Mouse (Mus musculus) heart, adult 18-20 months (tissue): ENCODE data around the gene Vwce. TPM values are rescaled to one million over a fixed set of nuclear protein-coding genes. Genes with fewer than 3 reads are reported as not detected.

Experiments used
- DNase-seq, 2 experiments: peaks; one replicate each; pipeline ENCODE4 v3.0.0; 2021 to 2022; ENCODE audit warnings: mixed read lengths in 1 of 2
- total RNA-seq, 2 experiments: library from RNA; stranded (reverse); gene quantifications; 2 replicates each; pipeline ENCODE4 v1.2.3; 2021

The Vwce gene
- total RNA-seq, 2 experiments from 2014 or later: 0.31 TPM; not detected in 1

DNA sequence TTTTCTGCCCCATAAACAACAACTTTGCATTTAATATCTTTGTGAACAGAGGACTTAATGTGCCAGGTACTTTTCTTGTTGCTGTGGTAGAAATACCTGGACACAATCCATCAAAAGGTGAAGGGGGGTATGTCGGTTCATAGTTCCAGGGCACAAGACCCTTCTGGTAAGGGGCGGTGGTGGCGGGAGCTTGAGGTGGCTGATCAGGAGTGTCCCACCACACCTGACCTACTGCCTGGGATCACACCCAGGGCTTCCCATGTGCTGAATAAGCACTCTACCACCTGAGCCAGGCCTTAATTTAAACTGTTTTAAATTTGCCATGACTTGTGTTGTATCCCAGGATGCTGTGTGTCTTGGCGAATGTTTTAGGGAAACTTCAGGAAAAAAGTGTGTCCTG lies 57.1 kb downstream of the Vwce start:
- DNase-seq: no peak

DNA sequence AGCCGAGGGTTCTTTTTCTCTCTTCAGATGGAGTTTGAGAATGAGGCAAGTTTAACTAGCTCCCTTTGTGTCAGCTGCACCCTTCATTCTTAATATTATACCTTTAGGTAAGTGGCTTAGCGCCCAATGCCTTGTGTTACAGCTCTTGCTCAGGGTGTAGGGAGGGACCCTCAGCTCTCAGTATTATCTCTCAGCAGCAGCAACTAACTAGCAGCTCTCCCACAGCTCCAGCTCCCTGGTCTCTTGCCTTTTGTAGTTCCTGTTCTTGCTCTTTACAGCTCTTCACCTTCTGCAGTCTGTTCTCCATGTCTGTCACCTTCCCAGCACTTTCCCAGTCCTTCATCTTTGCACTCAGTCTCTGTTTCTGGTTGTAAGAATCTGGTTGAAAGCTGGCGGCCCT lies 57.6 kb downstream of the Vwce start:
- no peak for DNase-seq

DNA sequence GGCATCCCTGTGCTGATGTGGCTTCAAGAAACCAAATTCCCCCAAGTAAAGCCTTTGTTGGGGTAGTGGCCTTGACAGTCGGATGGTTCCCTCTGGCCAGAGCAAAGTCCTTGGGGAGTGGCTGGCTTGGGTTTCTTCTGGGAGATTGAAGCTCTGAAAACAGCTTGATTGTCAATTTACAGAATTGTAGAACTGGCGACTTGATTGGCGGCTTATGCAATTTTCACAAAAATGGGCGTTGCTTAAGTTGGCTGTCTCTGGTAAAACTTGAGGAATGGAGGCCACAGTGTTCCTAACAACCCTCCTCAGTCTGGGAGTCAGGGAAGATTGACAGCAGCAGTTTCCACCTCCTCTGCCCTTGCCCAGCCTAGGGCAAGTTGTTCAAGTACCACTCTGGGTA lies 58.3 kb downstream of the Vwce start:
- no peak for DNase-seq

DNA sequence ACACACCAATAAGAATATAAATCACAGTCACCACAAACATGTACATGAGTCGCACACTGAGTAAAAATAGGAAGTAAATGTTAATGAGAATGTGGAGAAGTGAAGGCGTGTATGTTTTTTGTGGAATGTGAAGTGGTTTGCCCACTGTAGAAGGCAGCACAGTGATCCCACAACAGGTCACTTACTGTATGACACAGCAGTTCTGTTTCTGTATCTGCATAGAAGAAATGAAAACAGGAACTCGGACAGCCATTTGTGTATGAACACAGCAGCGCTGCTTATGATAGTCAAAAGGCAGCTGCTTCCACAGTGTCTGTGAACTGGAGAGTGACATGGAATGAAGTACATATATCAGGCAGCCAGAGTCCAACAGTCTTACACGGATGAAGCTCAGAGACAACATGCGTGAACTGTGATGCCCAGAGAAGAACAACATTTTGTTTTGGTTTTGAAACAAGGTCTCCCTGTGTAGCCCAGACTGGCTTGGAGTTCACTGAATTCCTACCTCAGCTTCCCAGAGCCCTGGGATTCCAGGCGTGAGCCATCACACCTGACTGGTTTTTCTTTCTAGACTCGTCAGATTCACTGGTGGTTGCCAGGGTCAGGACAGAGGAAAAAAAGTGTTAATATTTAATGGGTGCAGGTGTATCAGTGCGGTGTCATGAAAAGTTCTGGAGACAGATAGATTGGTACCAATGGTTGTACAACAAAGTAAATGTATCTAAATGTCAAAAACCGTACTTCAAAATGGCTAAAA lies 60.1 kb downstream of the Vwce start:
- DNase-seq: peak in 1 of 2 experiments; percentile 38

DNA sequence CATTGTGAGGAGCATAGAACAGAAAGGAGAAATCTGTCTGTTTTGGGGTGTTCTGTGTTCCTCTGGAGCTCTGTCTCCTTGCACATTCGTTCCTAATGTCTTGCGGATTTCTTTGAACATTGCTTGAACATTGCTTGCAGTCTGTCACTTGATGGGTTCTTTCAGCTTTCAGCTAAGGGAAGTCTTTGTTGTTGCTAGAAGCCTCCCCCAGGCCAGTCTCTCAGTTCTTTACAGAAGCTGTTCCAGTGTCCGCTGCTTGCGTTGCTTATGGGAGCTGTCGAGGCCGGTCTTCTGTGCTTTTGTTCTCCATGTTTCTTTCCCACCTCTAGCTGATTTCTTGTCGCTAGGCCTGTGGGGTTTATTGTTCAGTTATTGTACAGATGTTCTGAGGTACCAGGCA lies 61.8 kb downstream of the Vwce start:
- no peak for DNase-seq

DNA sequence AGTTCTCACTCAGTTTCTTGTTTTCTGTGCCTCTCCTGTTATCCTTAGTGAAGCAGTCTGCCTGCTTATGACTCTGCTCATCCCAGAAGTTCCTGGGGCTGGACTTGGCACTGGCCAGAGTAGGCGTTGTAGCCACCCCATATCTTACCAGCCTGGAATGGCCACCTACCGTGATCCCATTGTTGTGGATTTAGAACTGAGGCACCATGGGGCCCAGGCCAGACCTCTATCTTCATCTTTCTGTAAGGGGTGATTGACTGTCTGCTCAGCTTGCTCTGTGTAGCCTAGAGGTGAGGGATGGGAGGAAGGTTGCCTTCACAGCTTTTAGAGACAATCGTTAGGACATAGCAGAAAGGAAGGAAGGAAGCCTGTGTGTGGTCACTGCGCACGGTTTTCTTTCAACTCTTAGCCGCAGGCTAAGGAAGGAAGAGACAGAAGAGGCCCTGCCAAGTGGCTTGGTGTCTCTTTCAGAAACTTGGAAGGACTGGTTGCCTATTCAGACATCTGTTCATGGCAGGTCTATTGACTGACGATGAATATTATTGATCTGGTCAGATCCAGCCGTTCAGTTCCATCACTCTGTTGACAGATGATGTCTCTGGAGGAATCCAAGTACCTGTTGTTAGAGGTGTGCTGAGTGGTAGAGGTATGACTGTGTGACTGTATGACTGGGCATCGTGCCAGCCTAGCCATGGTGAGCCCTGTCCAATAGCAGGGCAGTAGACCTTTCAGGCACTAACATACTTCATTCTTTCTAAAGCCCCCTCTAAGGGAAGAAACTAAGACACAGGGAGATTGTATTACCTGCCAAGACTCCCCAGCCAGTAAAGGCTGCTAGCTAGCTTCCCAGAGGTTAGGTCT lies 64.3 kb downstream of the Vwce start:
- DNase-seq: no peak

DNA sequence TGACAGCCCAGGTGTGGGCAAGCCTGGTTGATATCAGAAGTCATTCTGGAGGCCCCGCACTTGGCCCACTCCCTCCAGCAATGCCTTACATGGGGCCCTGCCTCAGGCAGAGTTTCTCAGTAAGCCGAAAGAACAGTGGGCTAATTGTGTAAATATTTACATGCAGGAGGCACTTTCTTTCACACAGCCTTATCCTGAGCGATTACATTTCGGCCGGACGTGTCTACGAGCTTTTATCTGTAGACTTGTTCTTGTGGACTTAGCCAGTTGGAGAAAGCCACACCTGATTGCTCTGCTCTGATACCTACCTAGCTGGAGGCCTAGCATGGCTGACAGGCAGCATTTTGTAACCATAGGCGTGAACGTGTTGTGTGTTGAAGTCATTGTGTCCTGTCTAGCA lies 65.8 kb downstream of the Vwce start:
- no peak for DNase-seq

DNA sequence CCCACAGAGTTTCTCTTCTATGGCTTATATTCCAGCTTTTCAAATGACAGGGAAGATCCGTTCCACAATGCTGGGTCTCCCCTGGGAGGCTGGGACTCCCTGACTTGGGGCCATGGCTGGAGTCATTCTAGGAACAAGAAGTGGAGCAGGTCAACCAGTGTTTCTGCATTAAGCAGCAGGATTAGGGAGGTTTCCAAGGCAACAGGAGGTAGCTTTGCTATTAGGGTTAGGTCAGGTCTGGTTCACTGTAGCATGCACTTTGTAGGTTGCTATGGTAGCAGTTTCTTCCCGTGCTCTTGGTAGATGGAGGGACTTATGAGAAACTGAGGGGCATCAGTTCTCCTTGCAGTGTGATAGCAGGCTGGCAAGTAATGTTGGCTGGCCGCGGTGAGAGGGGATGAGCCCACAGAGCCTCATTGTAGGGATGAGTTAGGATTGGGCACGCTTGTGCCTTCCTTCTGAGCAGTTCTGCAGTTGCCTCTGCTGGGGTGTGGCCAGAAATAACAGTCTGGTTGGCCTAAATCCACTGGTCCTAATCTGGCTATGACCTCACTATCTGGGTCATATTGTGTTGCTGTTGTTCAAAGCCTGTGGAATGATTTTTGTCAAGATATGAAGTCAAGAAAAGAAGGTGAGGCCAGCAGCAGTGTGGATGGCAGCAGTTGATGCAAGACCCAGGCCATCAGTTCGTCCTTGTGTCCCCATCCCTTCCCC lies 67.2 kb downstream of the Vwce start:
- peak; percentile 68 to 71 for DNase-seq

DNA sequence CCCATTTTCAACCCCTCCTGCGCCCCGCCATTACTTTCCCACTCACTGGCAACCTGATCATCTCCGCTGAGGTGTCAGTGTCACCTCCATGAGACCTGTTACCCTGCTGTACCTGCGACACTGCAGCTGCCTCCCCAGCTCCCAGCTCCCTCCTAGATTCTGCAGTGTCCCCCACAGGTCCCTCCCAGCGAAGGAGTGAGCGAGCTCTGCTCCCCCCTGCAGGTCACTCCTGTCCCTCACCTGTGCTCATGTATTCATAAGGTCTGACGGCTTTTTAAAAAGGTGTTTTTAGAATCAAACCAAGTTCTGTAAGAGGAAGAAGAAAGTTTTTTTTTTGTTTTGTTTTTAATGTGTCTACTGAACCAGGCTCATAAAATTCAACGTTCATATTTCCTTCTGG lies 68.1 kb downstream of the Vwce start:
- DNase-seq: no peak

DNA sequence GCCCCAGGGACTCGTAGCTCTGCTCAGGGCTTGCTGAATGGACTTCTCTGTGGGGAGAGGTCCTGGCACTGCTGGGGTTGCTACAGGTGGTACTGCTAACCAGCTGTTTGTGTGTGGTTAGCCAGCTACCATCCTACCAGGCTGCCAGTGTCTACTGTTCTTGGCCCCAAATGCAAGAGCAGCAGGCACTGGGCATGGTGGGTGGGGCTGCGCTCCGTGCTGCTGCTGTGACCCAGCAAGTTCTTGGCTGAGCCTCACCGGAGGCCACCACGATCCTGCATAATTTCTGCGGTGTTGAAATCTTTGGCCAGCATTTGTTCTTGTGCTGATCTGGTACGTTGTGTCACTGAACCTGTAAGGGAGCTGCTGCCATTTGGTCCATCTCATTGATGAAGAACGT lies 69.5 kb downstream of the Vwce start:
- peak in 1 of 2 experiments; percentile 38 for DNase-seq

DNA sequence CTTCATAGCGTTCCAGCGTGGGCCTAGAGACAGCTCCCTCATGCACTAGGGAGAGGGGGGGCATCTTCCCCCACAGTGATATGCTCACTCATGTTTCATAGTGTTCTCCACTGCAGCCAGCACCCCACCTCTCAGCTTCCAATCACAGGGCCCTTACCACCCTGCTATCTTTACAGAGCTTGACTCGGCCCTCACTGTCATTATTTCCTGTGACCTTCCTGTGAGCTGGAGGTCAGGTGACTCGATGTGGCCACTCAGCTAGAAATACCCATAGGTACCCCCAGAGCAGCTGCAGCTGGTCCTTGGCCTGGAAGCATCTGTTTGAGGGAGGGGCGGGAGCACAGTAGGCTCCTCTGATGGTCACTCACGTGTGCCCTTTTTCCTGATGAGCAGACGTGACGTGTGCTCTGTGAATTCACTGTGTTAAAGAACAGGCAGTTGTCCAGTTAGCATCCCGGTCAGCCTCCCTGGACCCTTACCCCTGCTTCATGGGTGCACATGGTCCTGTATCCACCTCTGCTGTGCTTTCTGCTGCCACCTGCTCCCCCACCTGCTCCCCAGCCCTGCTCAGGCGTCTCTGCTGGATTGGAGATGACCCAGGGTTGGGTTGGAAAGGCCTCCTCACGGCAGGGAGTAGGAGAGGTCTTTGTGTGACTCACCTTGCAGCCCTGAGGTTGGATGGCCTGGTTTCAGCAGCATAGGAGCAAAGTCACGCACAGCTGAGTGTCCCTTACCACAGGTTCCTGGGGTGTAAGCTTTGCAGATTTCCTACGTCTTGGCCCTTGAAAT lies 73.3 kb downstream of the Vwce start:
- no peak for DNase-seq

DNA sequence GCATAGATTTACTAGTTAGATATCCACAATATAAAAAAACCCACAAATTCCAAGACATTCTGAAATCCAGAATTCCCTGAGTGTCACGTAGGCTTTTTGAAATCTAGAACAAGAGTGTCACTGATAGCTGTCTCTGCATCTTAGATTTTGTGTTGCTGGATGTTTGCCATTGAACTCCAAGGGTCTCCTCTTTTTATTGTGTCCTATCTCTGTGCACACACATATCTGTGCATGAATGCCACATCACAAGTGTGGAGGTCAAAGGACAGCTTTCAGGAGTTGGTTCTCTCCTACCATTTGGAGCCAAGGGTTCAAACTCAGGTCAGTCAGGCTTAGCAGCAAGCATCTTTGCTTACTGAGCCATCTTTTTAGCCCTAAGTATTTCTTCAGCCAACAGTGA lies 73.9 kb downstream of the Vwce start:
- DNase-seq: no peak

DNA sequence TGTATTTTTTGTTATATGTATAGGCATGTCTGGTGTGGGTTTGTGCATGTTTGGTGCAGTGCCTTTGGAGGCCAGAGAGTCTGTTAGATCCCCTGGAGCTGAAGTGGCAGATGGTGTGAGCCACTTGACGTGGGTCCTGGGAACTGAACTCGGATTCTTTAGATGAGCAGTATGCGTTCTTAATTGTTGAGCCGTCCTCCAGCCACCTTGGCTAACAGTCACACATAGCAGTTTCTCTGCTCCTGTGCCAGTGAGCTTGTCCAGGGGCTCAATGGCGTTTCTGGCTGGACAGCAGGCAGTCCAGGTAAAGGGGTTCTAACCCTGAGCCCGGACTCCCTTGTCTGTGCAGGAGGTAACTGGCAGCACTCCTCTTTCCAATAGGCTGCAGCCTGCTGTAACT lies 74.9 kb downstream of the Vwce start:
- DNase-seq: no peak

DNA sequence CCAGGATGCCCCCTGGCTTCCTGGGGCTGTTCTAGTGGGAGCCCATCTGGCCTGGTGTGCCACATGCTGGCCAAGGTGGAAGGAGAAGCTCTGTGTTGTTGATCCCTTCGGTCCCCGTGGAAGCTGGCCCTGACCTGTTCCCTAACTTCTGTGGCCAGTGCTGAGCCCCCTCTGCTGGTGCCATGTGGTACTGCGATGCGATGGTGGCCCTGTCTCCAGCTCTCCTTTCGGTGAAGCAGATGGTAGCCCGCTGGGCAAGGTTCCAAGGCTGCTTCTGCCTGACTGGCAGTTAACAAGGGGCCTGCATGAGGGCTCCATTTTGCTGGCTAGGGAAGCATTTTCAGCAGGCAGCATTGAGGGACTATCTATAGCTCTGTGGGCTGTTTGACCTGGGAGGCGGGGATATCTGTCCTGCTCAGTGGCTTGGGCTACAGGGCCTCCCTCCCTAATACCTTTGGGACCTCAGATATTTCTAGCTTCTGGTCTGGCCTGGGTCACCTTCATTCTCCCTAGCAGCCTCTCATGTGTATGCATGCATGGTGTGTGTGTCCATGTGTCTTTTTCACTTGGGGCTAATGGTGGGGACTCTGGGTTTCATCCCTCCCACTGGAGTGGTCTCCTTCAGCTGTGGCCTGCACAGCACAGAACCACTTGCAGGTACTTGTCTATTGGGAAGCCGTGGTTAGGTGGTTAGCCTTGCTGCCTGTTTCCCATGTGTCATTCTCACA lies 75.5 kb downstream of the Vwce start:
- peak; percentile 92 to 96 for DNase-seq

DNA sequence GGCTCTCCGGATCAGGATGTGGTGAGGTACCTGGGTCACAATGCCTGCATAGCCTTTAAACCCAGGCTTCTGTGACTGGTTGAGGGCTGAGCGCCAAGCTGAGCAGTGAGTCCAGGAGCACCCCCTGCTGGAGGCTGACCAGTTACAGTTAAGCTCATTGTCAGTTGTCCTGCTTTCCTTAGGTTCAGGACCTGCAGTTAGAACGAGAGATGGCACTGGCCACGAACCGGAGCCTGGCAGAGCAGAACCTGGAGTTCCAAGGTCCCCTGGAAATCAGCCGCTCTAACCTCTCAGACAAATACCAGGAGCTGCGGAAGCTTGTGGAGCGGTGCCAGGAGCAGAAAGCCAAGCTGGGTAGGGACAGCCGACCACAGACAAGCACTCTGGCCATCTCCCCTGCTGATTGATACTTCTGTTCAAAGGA lies 76.1 kb downstream of the Vwce start:
- peak; percentile 61 to 80 for DNase-seq

DNA sequence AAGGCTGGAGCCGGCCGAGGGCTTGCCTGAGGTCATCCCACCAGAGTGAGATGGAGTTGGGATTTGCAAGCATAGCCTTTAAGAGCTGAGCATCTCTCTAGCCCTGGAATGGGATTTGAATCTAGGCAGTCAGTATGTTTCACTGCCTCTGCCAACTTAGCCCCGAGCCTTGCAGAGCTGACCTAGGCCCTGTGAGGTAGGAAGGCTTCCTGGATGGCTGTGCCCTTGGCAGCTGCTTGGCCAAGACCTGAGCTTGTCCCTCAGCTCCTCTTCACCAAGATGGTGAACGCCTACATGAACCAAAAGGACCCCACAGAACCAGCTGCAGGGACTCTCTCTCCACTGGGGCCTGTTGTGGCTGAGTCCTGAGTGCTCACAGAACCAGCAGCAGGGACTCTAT lies 76.7 kb downstream of the Vwce start:
- no peak for DNase-seq

DNA sequence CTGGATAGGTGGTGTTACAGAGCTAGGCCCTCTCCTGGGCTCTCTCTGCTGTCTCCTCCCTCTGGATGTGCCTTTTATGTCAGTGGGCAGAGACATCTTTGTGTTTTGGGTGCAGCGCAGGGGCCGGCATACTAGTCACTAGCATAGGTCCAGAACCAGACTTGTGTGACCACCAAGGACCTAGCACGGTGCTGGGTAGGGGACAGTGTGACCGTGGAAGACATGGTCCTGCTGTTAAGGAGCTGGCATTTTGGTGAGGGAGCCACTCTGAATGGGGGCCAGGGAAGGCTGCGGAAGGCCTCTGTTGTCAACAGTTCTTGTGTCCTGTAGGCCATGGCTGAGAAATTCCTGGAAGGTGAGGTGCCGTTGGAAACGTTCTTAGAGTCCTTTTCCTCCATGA lies 78.2 kb downstream of the Vwce start:
- no peak for DNase-seq

DNA sequence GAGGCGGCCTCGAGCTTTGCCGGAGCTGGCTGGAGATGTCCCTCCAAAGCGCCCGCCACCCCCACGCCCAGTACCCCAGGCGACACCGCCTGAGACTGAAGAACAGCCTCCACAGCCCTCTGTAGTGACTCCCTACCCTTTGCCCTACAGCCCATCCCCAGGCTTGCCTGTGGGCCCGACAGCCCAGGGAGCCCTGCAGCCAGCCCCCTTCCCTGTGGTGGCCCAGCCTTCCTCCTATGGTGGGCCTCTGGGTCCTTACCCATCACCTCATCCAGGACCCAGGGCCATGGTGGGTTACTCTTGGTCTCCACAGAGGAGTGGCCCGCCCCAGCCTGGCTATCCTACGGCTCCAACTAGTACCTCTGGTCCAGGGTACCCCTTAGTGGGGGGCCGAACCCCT lies 78.6 kb downstream of the Vwce start:
- no peak for DNase-seq

DNA sequence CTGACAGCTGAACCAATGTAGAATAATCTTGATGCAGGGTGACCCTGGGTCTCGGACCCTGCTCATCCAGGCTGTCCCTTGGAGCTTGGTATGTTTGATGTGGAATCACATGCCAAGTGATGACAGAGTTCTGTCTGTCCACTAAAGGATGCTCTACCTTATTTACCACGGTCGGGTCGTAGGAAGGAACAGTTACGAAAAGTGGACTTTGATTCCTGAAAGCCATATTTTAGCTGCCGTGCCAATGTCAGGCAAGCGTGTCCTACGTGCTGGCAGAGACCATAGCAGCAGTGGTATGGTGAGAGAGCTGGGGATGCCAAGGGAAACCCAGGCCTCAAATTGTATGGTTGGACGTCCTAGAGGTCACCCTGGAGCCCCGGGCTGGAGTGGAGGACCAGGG lies 79.5 kb downstream of the Vwce start:
- no peak for DNase-seq

DNA sequence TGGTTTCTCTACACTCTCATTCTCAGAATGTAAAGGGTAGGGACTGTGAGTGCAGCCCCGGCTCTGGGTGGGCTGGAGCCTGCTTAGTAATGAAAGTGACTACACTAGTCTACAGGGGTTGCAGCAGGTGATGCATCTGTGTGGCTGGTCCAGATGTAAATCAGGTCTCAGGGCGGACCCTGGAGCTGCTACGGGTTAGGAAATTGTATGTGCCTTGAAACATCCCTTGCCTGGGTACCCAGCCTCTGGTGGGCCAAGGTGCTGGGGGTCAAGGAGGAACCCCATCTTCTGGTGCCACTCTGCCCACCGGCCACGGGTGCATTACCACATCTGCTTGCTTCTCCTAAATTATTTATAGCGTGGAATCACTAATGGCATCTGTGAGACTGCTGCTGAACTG lies 80.2 kb downstream of the Vwce start:
- no peak for DNase-seq

DNA sequence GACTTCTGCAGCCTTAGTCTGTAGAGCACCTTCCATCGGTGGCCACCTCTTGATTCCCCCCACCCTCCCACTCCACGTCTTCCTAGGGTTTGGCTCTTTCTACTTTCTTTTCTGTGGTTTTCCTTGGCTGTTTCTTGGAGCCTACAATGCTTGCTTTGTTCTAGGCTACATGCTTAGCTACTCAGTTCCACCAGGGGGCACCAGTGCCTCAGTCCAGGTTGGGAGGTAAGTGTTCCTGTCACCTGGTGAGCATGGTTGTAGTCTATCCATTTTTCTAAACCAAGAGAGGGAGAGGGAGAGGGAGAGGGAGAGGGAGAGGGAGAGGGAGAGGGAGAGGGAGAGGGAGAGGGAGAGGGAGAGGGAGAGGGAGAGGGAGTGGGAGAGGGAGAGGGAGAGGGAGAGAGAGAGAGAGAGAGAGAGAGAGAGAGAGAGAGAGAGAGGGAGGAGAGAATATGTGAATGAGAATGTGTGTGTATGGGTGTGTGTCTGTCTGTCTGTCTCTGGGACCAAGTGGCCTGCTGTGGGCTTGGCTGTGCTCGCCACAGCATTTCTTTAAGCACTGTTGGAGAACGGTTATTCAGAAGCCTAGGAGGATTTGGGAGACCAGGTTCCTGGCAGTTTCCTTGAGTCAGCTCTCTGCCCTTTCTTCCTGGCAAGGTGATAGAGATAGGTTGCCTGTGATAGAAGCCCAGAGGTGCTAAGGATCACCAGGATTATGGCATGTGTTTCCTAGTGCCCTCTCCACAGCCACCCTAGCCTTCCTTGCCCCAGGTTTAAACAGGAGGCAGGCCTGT lies 80.9 kb downstream of the Vwce start:
- peak; percentile 57 to 79 for DNase-seq
